Mouse (Mus musculus): ENCODE measurements around the gene Aak1.

The Aak1 gene

GRCm38 (mm10) chr6:86886803-86887202 is 37.5 kb downstream of the Aak1 start:
- no peak for DNase-seq (ENCODE audit: low read depth, low spot score)

- no peak for DNase-seq (ENCODE audit: low read depth, low spot score)
Observed at GRCm38 (mm10) chr6:86897520-86897919, 48.2 kb downstream of the Aak1 start.

GRCm38 (mm10) chr6:86899053-86899452 is 49.7 kb downstream of the Aak1 start:
- no peak for DNase-seq (ENCODE audit: low read depth, low spot score)

GRCm38 (mm10) chr6:86899965-86900364 is 50.6 kb downstream of the Aak1 start:
- no peak for DNase-seq (ENCODE audit: low read depth, low spot score)

GRCm38 (mm10) chr6:86900546-86900945 is 51.2 kb downstream of the Aak1 start:
- no peak for DNase-seq (ENCODE audit: low read depth, low spot score)

GRCm38 (mm10) chr6:86905500-86905899 is 56.2 kb downstream of the Aak1 start:
- no peak for DNase-seq (ENCODE audit: low read depth, low spot score)

GRCm38 (mm10) chr6:86907191-86907590 is 57.9 kb downstream of the Aak1 start:
- DNase-seq (ENCODE audit: low read depth, low spot score): no peak

- no peak for DNase-seq (ENCODE audit: low read depth, low spot score)
Observed at GRCm38 (mm10) chr6:86908561-86909150, 59.3 kb downstream of the Aak1 start.

- DNase-seq (ENCODE audit: low read depth, low spot score): no peak
Observed at GRCm38 (mm10) chr6:86909881-86910280, 60.6 kb downstream of the Aak1 start.

GRCm38 (mm10) chr6:86916157-86916820 is 67.0 kb downstream of the Aak1 start:
- DNase-seq (ENCODE audit: low read depth, low spot score): no peak

- DNase-seq (ENCODE audit: low read depth, low spot score): no peak
Observed at GRCm38 (mm10) chr6:86917231-86917630, 67.9 kb downstream of the Aak1 start.

- DNase-seq (ENCODE audit: low read depth, low spot score): no peak
Observed at GRCm38 (mm10) chr6:86918058-86918835, 68.9 kb downstream of the Aak1 start.

GRCm38 (mm10) chr6:86921880-86922279 is 72.6 kb downstream of the Aak1 start:
- DNase-seq (ENCODE audit: low read depth, low spot score): no peak

- DNase-seq (ENCODE audit: low read depth, low spot score): no peak
Observed at GRCm38 (mm10) chr6:86924746-86925145, 75.4 kb downstream of the Aak1 start.

- DNase-seq (ENCODE audit: low read depth, low spot score): no peak
Observed at GRCm38 (mm10) chr6:86934541-86934940, 85.2 kb downstream of the Aak1 start.

GRCm38 (mm10) chr6:86939797-86940196 is 90.5 kb downstream of the Aak1 start:
- DNase-seq (ENCODE audit: low read depth, low spot score): no peak

GRCm38 (mm10) chr6:86940966-86941365 is 91.6 kb downstream of the Aak1 start:
- no peak for DNase-seq (ENCODE audit: low read depth, low spot score)

- DNase-seq (ENCODE audit: low read depth, low spot score): no peak
Observed at GRCm38 (mm10) chr6:86947100-86947499, 97.8 kb downstream of the Aak1 start.

- no peak for DNase-seq (ENCODE audit: low read depth, low spot score)
Observed at GRCm38 (mm10) chr6:86948746-86949145, 99.4 kb downstream of the Aak1 start.

- no peak for DNase-seq (ENCODE audit: low read depth, low spot score)
Observed at GRCm38 (mm10) chr6:86950141-86950540, 100.8 kb downstream of the Aak1 start.

GRCm38 (mm10) chr6:86950733-86951255 is 101.5 kb downstream of the Aak1 start:
- no peak for DNase-seq (ENCODE audit: low read depth, low spot score)

GRCm38 (mm10) chr6:86955741-86956140 is 106.4 kb downstream of the Aak1 start:
- DNase-seq (ENCODE audit: low read depth, low spot score): no peak

- no peak for DNase-seq (ENCODE audit: low read depth, low spot score)
Observed at GRCm38 (mm10) chr6:86956206-86956605, 106.9 kb downstream of the Aak1 start.

Measured in brain, embryonic 18.5 days (tissue).